Mouse (Mus musculus) common myeloid progenitor, adult 5-6 weeks (primary cell): ENCODE data around the gene AC140267.1. TPM values are rescaled to one million over a fixed set of nuclear protein-coding genes. Genes with fewer than 3 reads are reported as not detected.

Experiments
- ATAC-seq: replicated peaks from 2 replicates; pipeline ENCODE4 v1.8.0; 2016; ENCODE audit warnings: low read depth, mild to moderate bottlenecking, moderate TSS enrichment, inconsistent platforms; ENCODE audit not compliant: poor library complexity, severe bottlenecking
- total RNA-seq: library from RNA; stranded (forward); fragments of 200-1000, 187-1606 nt; gene quantifications from 2 replicates; pipeline ENCODE4 v1.2.3, GENCODE M21; 2017

AC140267.1 gene
- total RNA-seq, 1 experiment from 2014 or later: not detected

GRCm38 (mm10) chr15:80259406-80260045, 23.9 kb downstream of the AC140267.1 start:
- ATAC-seq: no peak

- no peak; the same call in 1 of the 2 replicates for ATAC-seq
These were observed 25.0 kb downstream of the AC140267.1 start for GRCm38 (mm10) chr15:80260677-80261076.

GRCm38 (mm10) chr15:80261100-80261499, 25.5 kb downstream of the AC140267.1 start:
- ATAC-seq: no peak

- peak; percentile 96 for ATAC-seq
These were observed 28.3 kb downstream of the AC140267.1 start, which contains the start of gene Rps19bp1 for GRCm38 (mm10) chr15:80263610-80264575. Rps19bp1 (minus strand) TSS chr15:80264315.

GRCm38 (mm10) chr15:80266281-80266680, 30.6 kb downstream of the AC140267.1 start:
- ATAC-seq: peak; percentile 75

GRCm38 (mm10) chr15:80271858-80272396, 36.3 kb downstream of the AC140267.1 start:
- ATAC-seq: no peak

GRCm38 (mm10) chr15:80277107-80277506, 41.5 kb downstream of the AC140267.1 start:
- ATAC-seq: no peak

GRCm38 (mm10) chr15:80277625-80278024, 42.0 kb downstream of the AC140267.1 start:
- peak; percentile 72; the same call in 1 of the 2 replicates for ATAC-seq

GRCm38 (mm10) chr15:80278121-80278759, 42.6 kb downstream of the AC140267.1 start:
- no peak for ATAC-seq

GRCm38 (mm10) chr15:80279053-80279452, 43.4 kb downstream of the AC140267.1 start:
- no peak for ATAC-seq

GRCm38 (mm10) chr15:80280646-80281045, 45.0 kb downstream of the AC140267.1 start:
- peak; percentile 80 for ATAC-seq

Other genes with a start within 250 kb of the AC140267.1 start
- 0.10 and 0.82 TPM in 2 replicates for gene Pdgfb, start 220.9 kb upstream of the AC140267.1 start, total RNA-seq
- 4.8 and 6.1 TPM in 2 replicates for gene Syngr1, start 144.5 kb upstream of the AC140267.1 start, total RNA-seq
- 2,920 and 3,083 TPM in 2 replicates for gene Rpl3, start 144.0 kb upstream of the AC140267.1 start, total RNA-seq
- gene Tab1, start 102.7 kb upstream of the AC140267.1 start, total RNA-seq: 10.6 and 19.9 TPM in 2 replicates
- not detected in 2 replicates for gene Mgat3, start 62.1 kb upstream of the AC140267.1 start, total RNA-seq
- gene Mief1, start 1.8 kb upstream of the AC140267.1 start, total RNA-seq: 20.5 and 25.1 TPM in 2 replicates
- gene Atf4, start 19.3 kb downstream of the AC140267.1 start, total RNA-seq: 363 and 374 TPM in 2 replicates
- gene Rps19bp1, start 28.5 kb downstream of the AC140267.1 start, total RNA-seq: 19.2 and 24.3 TPM in 2 replicates
- not detected in 2 replicates for gene Cacna1i, start 51.4 kb downstream of the AC140267.1 start, total RNA-seq